Mouse (Mus musculus) layer of hippocampus, adult 8-10 months (tissue): Measurements from ENCODE around the gene Nfkb2. TPM values are rescaled to one million over a fixed set of nuclear protein-coding genes. Genes with fewer than 3 reads are reported as not detected.

Experiments
- DNase-seq, 2 experiments: peaks; one replicate each; pipeline ENCODE4 v3.0.0; 2022; ENCODE audit warnings: low spot score in 2 of 2
- total RNA-seq, 4 experiments: library from RNA; stranded (reverse); gene quantifications; 2 replicates each; pipeline ENCODE4 v1.2.4; 2022

Nfkb2 gene
- total RNA-seq, 4 experiments from 2014 or later: 2.6 to 4.2 (median 3.3) TPM

DNA sequence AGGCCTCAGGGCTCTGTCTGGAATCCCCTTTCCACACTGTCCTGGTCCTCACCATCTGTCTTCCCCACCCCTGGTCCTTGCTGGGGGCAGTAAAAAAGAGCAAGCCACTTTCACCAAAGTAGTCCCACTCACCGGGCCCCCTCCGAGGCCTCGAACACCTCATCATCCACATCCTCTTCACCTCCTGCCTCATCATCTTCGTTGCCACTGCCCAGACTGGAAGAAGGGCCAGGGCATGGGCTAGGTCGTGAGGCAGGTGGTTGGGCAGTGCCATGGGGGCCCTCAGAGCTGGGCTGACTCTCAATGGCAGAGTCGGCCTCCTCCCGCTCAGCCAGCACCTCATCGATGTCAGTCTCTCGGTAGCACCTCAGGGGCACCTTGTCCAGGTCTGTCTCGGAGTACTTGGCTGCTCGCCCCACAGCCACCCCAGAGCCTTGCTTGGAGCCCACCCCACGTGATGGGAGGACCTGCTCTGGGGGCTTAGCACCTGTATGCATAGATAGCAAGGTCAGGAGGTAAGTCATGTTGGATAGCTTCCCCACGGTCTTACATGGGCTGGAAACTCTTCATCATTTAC, 19.0 kb downstream of the Nfkb2 start:
- no peak for DNase-seq

DNA sequence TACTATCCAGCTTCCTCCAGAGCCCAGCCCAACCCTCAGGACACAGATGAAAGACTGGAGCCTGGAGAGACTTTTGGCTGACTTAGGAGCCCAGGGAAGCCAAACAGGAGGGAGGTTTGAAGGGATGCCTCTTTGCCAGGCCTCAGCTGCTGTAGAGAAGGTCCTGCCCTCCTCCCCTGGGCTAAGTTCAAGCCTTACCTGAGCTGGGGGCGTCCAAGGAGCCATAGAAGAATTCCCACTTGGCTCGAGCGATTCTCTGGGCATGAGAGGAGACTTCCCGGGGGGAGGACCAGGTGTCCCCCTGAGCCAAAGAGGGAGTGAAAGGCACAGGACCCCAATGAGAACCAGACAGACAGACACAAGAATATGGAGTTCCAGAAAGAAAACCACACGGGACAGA, 19.6 kb downstream of the Nfkb2 start:
- no peak for DNase-seq

DNA sequence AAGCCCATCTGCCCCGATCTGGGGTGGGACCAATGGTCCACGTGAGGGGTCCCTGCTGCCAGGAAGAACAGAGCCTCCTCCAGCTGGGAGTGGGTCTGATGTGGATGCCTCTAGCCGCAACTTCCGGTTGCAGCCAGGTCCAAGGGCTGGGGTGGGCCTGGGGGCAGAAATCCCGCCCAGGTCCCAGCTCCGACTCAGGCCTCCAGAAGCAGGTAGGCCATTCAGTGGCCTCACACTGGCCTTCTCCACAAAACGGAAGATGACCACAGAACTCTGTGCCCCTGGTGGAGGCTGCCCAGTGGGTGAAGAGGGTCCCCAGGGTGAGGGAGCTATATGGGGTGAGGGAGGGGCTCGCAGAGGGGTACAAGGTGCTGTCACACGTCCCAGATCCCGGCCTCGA, 20.2 kb downstream of the Nfkb2 start:
- DNase-seq: no peak

DNA sequence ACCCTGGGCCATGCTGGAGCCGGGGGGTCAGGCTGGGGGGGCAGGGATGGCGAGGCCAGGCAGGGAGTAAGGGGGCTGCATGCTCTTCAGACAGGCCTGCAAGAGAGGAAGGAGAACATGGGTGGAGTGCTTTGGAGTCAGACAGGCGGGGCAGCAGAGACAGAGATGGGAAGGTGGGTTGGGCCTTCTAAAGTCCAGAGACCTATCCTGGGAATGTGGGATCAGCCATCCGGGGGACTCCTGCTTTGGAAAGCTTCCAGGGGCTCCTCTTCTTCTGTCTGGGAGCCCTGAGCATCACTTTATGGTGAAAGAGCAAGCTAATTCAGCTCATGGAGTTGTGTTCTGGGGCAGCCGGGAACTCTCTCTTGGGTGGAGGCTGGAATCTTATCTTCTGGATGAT, 20.8 kb downstream of the Nfkb2 start:
- DNase-seq: no peak

DNA sequence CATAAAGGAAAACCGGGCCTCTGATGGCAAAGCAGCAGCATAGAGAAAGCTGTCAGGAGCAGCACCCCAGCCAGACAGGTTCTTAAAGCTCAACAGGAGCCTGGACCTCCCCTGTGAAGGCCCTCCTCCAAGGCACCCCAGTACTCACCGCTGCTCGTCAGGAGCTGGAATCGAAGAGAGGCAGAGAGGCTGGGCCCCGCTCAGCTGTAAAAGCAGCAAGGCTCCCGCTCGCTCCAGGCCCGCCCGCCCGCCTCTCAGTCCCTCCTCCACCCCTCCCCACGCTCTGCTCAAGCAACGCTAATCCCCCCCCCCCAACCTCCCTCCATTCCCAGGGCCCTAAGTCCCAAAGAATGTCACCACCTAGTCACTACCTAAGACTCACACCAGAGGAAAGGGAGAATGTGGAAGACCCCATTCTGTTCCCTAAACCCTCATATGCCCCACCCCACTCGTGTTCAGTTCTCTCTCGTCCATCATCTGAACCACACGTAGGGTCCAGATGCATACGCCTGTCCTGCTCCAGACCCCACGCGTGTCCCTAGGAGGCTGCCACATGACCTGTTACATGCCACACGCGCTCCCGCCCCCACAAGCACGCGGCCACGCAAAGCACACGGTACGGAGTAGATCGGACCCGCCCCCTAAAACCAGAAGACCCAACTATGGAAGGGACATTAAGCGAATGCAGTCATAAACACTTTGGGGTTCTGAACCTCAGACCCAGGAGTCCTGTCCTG, 22.1 kb downstream of the Nfkb2 start:
- DNase-seq: no peak

- peak in 1 of 2 experiments; percentile 70 for DNase-seq
These were observed 22.7 kb downstream of the Nfkb2 start, which contains the start of gene Psd for GRCm38 (mm10) chr19:46326756-46327305. TSS of gene Psd (minus strand) at chr19:46327156.

DNA sequence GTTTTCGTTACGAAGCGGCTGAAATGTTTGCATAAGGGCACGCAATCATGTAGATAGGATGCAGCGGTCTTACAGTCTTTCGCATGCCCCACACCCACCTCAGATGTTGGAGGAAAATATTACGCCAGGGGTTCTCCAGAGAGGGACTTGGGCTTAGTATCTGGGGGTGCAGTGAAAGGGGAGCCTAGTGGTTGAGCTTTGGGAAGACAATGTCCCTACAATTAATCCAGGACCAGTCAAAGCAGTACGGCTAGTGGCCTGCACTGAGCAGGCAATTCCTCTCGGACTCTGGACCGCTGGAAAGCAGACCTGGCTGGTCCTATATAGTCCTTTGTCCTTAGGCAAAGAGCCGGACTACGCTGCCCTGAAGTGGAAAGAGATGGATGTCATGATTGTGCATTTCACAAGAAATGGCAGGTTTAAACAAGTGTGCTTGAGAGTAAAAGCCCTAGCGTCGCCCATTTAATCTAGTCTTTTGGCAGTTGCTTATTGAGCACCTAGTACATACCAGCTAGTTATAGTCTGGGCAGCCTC, 23.5 kb downstream of the Nfkb2 start:
- DNase-seq: no peak

- DNase-seq: peak; percentile 95 to 97
These were observed 24.2 kb downstream of the Nfkb2 start, which contains the start of gene Fbxl15 for GRCm38 (mm10) chr19:46328081-46329030. TSS of gene Fbxl15 (plus strand) at chr19:46328184.

GRCm38 (mm10) chr19:46329031-46329641, 25.0 kb downstream of the Nfkb2 start:
- no peak for DNase-seq

GRCm38 (mm10) chr19:46329951-46330350, 25.8 kb downstream of the Nfkb2 start:
- DNase-seq: peak; percentile 62 to 72

DNA sequence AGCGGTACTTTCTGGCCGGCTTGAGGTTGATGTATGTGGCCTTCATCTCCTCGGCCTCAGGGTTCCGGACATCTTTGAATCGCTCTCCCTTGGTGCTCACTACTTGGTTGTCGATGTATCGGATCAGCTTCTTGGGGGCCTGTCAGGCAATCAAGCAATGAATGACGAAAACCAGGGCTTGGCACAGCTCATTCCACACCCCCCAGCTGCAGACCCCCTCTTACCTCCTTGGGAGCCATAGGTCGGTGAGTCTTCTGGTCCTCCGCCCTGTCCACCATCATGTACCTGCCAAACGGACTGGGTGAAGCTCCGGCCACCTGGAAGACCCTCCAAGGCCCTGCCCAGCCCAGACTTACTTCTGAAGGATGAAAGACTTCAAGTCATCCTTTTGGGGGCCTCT, 26.6 kb downstream of the Nfkb2 start:
- DNase-seq: peak in 1 of 2 experiments; percentile 14

DNA sequence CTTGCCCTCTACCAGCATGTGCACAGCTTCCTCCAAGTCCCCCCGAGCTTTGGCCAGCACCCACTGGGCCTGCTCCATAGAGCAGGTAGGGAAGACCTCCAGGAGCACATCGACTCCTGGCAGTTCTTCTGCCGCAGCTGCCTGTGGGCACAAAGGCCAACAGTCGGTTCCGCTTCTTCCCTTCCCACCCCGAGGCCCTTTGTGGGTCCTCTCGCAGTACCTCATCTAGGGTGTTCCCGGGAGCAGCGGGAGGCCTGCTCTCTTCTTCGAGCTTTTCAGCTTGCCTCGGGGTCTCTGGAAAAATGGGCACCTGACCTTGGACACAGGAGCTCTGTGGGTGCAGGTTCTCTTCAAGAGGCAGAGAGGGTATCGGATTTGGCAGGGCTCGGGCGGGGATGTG, 27.2 kb downstream of the Nfkb2 start:
- peak in 1 of 2 experiments; percentile 10 for DNase-seq

DNA sequence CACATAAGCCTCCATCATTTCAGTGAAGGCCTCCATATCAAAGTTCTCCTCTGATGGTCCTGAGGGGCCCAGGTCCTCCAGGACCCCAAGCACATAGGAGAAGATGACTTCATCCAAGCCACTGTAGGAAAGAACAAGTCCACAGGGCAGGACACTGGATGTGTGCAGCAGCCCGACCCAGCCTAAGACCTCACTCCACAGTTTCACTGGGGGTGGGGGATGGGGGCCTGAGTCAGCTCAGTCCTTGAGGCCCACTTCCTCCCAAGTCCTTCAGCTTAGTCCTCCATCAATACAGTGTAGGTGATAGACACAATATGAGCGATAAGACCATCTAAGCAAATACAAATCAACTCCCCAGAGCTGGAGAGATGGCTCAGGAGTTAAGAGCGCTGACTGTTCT, 27.8 kb downstream of the Nfkb2 start:
- no peak for DNase-seq

DNA sequence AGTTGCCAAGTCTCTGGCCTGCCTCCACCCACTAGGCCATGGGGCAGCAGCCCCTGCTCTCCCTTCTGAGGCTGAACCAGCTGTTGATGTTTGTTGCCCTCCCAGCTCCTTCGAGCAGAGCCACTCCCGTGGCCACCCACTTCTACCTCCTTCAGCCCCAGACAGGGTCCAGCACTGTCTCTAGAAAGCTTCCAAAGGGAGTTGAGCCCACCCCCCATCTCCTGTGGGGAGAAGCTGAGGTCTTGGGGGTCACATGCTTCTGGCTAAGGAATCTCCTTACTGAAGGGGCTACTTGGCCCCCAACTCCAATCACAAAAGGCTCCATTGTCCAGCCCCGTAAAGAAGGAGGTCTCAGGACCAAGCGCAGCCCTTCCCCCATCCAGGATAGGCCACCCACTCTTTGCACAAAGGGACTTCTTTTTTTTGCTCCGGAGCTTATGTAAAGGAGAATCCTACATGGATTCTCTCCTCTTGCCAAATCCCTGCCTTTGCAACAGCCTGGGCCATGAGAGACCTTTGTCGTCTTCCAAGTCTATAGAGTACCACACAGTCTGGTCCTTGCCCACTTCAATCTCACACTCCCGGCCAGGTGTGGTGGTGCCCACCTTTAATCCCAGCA, 28.7 kb downstream of the Nfkb2 start:
- DNase-seq: peak in 1 of 2 experiments; percentile 12

DNA sequence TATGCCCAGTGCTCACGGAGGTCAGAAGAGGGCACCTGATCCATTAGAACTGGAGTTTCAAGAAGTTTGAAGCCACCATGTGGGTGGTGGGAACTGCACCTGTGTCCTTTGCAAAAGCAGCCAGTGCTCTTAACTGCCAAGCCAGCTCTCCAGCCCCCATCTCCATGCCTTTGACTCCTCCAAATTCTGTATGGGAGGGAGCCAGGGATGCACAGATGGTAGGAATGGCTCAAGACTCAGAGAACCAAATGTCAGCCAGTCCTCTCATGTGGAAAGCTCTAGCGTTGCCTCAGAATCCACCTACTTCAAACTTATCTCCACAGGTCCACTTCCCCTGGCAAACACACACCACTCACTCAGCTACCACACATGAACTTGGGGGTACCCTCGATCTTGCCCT, 29.8 kb downstream of the Nfkb2 start:
- no peak for DNase-seq

DNA sequence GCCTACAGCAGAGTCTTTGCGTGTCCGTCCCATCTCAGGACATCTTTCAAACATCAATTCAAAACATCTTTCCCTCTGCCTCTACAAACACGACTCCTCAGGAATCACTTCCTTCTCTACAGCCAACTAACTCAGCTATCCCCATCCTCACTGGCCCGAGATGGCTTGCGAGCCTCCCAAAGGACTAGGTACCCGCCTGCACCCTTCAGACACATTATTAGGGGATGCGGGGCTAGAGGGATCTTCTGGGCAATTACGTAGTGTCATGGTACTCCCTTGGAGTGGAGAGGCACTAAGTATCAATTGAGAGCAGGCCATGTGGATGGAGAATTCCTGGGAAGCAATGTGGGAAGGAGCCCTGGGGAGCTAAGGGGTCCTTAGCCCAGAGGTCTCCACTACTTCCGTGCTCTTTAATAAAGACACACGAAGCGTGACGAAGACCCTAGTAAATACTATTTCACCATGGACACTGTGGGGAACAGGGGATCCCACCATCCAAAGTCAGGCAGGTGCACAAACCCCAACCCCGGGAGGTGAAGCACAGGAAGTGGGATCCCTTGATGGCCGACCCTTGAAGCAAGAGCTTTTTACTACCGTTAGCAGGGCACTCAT, 33.7 kb downstream of the Nfkb2 start:
- no peak for DNase-seq

DNA sequence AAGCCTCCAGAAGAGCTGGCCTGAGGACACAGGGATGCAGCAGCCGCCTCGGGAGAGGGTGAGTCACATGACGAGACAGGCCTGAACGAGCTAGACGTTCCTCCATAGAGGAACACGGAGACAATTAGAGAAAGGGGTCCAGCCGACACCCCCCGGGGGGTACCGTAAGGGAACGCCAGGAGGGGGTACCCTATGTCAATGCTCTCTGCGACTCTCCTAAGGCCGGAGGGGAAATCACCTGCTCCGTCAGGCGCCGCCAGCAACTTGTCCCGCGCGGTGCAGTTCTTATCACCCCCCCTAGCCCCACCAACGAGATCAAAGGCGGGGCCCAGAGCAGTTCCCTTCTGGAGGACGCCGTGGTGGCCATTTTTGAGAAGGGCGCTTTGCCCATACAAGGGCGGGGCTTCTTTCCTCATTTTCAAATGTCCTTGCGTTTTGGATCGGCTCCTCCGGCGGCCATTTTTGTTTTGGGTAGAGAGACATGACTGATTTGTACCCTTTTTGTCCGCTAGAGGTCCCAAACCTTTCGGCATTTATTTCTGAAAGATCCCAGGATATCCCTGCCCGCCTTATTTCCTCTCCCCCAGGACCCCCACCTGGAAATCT, 34.3 kb downstream of the Nfkb2 start, which contains the start of gene Cuedc2:
Gene Cuedc2 (minus strand): TSS at position 372 of the 606 bp plus-strand sequence.
- DNase-seq: peak; percentile 97 to 99

GRCm38 (mm10) chr19:46338942-46339286, 34.8 kb downstream of the Nfkb2 start:
- DNase-seq: no peak

- DNase-seq: peak in 1 of 2 experiments; percentile 47
These were observed 35.3 kb downstream of the Nfkb2 start for GRCm38 (mm10) chr19:46339287-46339971.
